Mouse (Mus musculus): ENCODE results near the gene Bzw1. TPM values are rescaled to one million over a fixed set of nuclear protein-coding genes. Genes with fewer than 3 reads are reported as not detected.

Gene Bzw1
- polyA plus RNA-seq, 1 experiment, result 99.2 TPM

- no peak overlapping the region for H3K27ac ChIP-seq (ENCODE audit: control insufficient read depth, insufficient read depth, low read depth, low read length)
- no peaks in the 10 kb centered on the region for H3K27me3 ChIP-seq (ENCODE audit: control insufficient read depth, insufficient read depth, low read length)
These were observed 18.1 kb downstream of the Bzw1 start for GRCm38 (mm10) chr1:58410776-58411175.

DNA sequence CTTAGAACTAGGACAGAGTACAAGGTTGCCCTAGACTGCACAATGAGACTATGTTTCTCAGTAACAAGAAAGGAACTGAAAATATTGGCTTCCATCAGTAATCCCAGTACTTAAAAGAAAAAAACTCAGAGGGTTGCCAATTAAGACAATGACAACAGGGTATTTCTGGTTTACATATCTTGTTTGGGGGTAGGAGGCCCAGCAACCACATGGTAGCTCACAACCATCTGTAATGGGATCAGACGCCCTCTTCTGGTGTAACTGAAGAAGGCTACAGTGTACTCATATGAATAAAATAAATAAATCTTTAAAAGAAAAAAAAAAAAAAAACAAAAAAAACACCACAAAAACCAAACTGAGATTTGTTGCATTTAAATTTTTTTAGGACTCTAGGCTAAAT lies 22.7 kb downstream of the Bzw1 start:
- H3K36me3 ChIP-seq (ENCODE audit: control insufficient read depth, insufficient read depth, low read length), result peaks cover 3% of the 10 kb centered on the region
- no peaks in the 10 kb centered on the region for H3K27me3 ChIP-seq (ENCODE audit: control insufficient read depth, insufficient read depth, low read length)
- no peak overlapping the region for H3K27ac ChIP-seq (ENCODE audit: control insufficient read depth, insufficient read depth, low read depth, low read length)
- no peak for TF ChIP-seq POLR2A (IDR thresholded peaks at IDR 0.05; ENCODE audit: control insufficient read depth, low read depth, low read length)
- no peak for TF ChIP-seq CTCF (IDR thresholded peaks at IDR 0.05; ENCODE audit: control insufficient read depth, insufficient read depth, insufficient replicate concordance, low read depth, low read length)
- H3K4me3 ChIP-seq (ENCODE audit: control insufficient read depth, low read depth, low read length), result no peak overlapping the region
- H3K4me1 ChIP-seq (ENCODE audit: control insufficient read depth, insufficient read depth, low read length), result no peaks in the 10 kb centered on the region

More at GRCm38 (mm10) chr1:58410776-58411175, 18.1 kb downstream of the Bzw1 start:
- Histone ChIP-seq H3K36me3 (ENCODE audit: control insufficient read depth, insufficient read depth, low read length) (peaks cover 2% of the 10 kb centered on the region), H3K4me3 (ENCODE audit: control insufficient read depth, low read depth, low read length) (no peak overlapping the region), H3K4me1 (ENCODE audit: control insufficient read depth, insufficient read depth, low read length) (no peaks in the 10 kb centered on the region)
- TF ChIP-seq POLR2A (IDR thresholded peaks at IDR 0.05; ENCODE audit: control insufficient read depth, low read depth, low read length), result no peak
- TF ChIP-seq CTCF (IDR thresholded peaks at IDR 0.05; ENCODE audit: control insufficient read depth, insufficient read depth, insufficient replicate concordance, low read depth, low read length), result no peak

GRCm38 (mm10) chr1:58416048-58416447 lies 23.4 kb downstream of the Bzw1 start:
- no peaks in the 10 kb centered on the region for H3K27me3 ChIP-seq (ENCODE audit: control insufficient read depth, insufficient read depth, low read length)
- TF ChIP-seq CTCF (IDR thresholded peaks at IDR 0.05; ENCODE audit: control insufficient read depth, insufficient read depth, insufficient replicate concordance, low read depth, low read length) (no peak), POLR2A (IDR thresholded peaks at IDR 0.05; ENCODE audit: control insufficient read depth, low read depth, low read length) (no peak)
- H3K27ac ChIP-seq (ENCODE audit: control insufficient read depth, insufficient read depth, low read depth, low read length), result no peak overlapping the region
- no peaks in the 10 kb centered on the region for H3K4me1 ChIP-seq (ENCODE audit: control insufficient read depth, insufficient read depth, low read length)
- no peak overlapping the region for H3K4me3 ChIP-seq (ENCODE audit: control insufficient read depth, low read depth, low read length)
- peaks cover 3% of the 10 kb centered on the region for H3K36me3 ChIP-seq (ENCODE audit: control insufficient read depth, insufficient read depth, low read length)

DNA sequence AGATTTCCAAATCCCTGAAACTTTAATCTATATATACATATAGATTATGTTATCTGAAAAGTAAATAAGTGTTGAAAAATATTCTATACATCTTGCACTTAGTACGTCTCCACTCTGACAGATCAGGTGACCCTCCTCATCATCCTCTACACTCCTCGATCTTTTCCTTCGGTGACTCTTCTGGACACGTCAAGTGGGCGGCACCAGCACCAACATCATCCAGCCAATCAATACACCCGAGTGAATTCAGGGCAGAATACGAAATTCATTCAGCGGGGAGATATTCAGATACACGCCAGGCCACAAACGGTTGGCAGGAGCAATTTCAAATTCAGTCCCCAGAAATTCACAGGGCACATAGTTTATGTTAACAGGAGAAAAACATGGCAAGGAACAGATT lies 27.3 kb downstream of the Bzw1 start:
- peaks cover 3% of the 10 kb centered on the region for H3K36me3 ChIP-seq (ENCODE audit: control insufficient read depth, insufficient read depth, low read length)
- no peaks in the 10 kb centered on the region for H3K27me3 ChIP-seq (ENCODE audit: control insufficient read depth, insufficient read depth, low read length)
- H3K4me3 ChIP-seq (ENCODE audit: control insufficient read depth, low read depth, low read length), result peak overlapping the region; percentile 13
- no peak overlapping the region for H3K27ac ChIP-seq (ENCODE audit: control insufficient read depth, insufficient read depth, low read depth, low read length)
- no peak for TF ChIP-seq POLR2A (IDR thresholded peaks at IDR 0.05; ENCODE audit: control insufficient read depth, low read depth, low read length)
- TF ChIP-seq CTCF (IDR thresholded peaks at IDR 0.05; ENCODE audit: control insufficient read depth, insufficient read depth, insufficient replicate concordance, low read depth, low read length), result no peak
- peaks cover 2% of the 10 kb centered on the region; the same call in 1 of the 2 replicates for H3K4me1 ChIP-seq (ENCODE audit: control insufficient read depth, insufficient read depth, low read length)

- H3K4me3 ChIP-seq (ENCODE audit: control insufficient read depth, low read depth, low read length), result peak overlapping the region; percentile 34; the same call in 1 of the 2 replicates
These were observed 28.3 kb downstream of the Bzw1 start for GRCm38 (mm10) chr1:58420961-58421360.

GRCm38 (mm10) chr1:58422879-58423278 lies 30.2 kb downstream of the Bzw1 start:
- peaks cover 3% of the 10 kb centered on the region for H3K36me3 ChIP-seq (ENCODE audit: control insufficient read depth, insufficient read depth, low read length)
- H3K27ac ChIP-seq (ENCODE audit: control insufficient read depth, insufficient read depth, low read depth, low read length), result peak overlapping the region; percentile 99
- peaks cover 2% of the 10 kb centered on the region; the same call in 1 of the 2 replicates for H3K4me1 ChIP-seq (ENCODE audit: control insufficient read depth, insufficient read depth, low read length)
- H3K27me3 ChIP-seq (ENCODE audit: control insufficient read depth, insufficient read depth, low read length), result no peaks in the 10 kb centered on the region
- H3K4me3 ChIP-seq (ENCODE audit: control insufficient read depth, low read depth, low read length), result peak overlapping the region; percentile 100
- no peak for TF ChIP-seq POLR2A (IDR thresholded peaks at IDR 0.05; ENCODE audit: control insufficient read depth, low read depth, low read length)
- no peak for TF ChIP-seq CTCF (IDR thresholded peaks at IDR 0.05; ENCODE audit: control insufficient read depth, insufficient read depth, insufficient replicate concordance, low read depth, low read length)

More at GRCm38 (mm10) chr1:58420961-58421360, 28.3 kb downstream of the Bzw1 start:
- no peak for TF ChIP-seq POLR2A (IDR thresholded peaks at IDR 0.05; ENCODE audit: control insufficient read depth, low read depth, low read length)
- no peak for TF ChIP-seq CTCF (IDR thresholded peaks at IDR 0.05; ENCODE audit: control insufficient read depth, insufficient read depth, insufficient replicate concordance, low read depth, low read length)
- Histone ChIP-seq H3K27me3 (ENCODE audit: control insufficient read depth, insufficient read depth, low read length) (no peaks in the 10 kb centered on the region), H3K36me3 (ENCODE audit: control insufficient read depth, insufficient read depth, low read length) (peaks cover 3% of the 10 kb centered on the region), H3K27ac (ENCODE audit: control insufficient read depth, insufficient read depth, low read depth, low read length) (no peak overlapping the region), H3K4me1 (ENCODE audit: control insufficient read depth, insufficient read depth, low read length) (peaks cover 2% of the 10 kb centered on the region; the same call in 1 of the 2 replicates)

GRCm38 (mm10) chr1:58423371-58424248 lies 30.9 kb downstream of the Bzw1 start, which contains the start of gene Clk1:
Gene Clk1, minus strand, starts transcription at chr1:58424066.
- Histone ChIP-seq H3K27me3 (ENCODE audit: control insufficient read depth, insufficient read depth, low read length) (no peaks in the 10 kb centered on the region), H3K4me1 (ENCODE audit: control insufficient read depth, insufficient read depth, low read length) (peaks cover 2% of the 10 kb centered on the region; the same call in 1 of the 2 replicates), H3K27ac (ENCODE audit: control insufficient read depth, insufficient read depth, low read depth, low read length) (peak within 1 kb of the TSS; percentile 99), H3K36me3 (ENCODE audit: control insufficient read depth, insufficient read depth, low read length) (peaks cover 3% of the 10 kb centered on the region), H3K4me3 (ENCODE audit: control insufficient read depth, low read depth, low read length) (peak within 1 kb of the TSS; percentile 100)
- TF ChIP-seq POLR2A (IDR thresholded peaks at IDR 0.05; ENCODE audit: control insufficient read depth, low read depth, low read length) (peak; percentile 99), CTCF (IDR thresholded peaks at IDR 0.05; ENCODE audit: control insufficient read depth, insufficient read depth, insufficient replicate concordance, low read depth, low read length) (no peak)
